Mouse (Mus musculus): ENCODE measurements around the gene Zfp710. TPM values are rescaled to one million over a fixed set of nuclear protein-coding genes. Genes with fewer than 3 reads are reported as not detected.

Gene Zfp710
- polyA plus RNA-seq, 1 experiment from 2014 or later, result 10.3 TPM

GRCm38 (mm10) chr7:80073506-80073905 is 48.9 kb downstream of the Zfp710 start:
- Histone ChIP-seq H3K4me2 (replicated peaks; ENCODE audit: low read depth) (no peak overlapping the region), H3K36me3 (ENCODE audit: control insufficient read depth, insufficient read depth, low read length) (no peaks in the 10 kb centered on the region), H3K9ac (ENCODE audit: low read length) (no peak overlapping the region), H3K9me3 (ENCODE audit: control insufficient read depth, low read length) (no peaks in the 10 kb centered on the region), H3K27me3 (ENCODE audit: control insufficient read depth, insufficient read depth, low read length) (no peaks in the 10 kb centered on the region), H3K27ac (replicated peaks) (peak overlapping the region; percentile 5; the same call in 1 of the 2 replicates), H3K4me3 (ENCODE audit: low read depth, low read length) (no peak overlapping the region), H3K4me1 (replicated peaks; ENCODE audit: control insufficient read depth, insufficient read depth) (peaks cover 16% of the 10 kb centered on the region; the same call in 1 of the 2 replicates)
- no peak for DNase-seq (ENCODE audit: low spot score)
- ATAC-seq (ENCODE audit: low FRiP score, low TSS enrichment), result no peak
- 53% methylated on average over 8 of the region's 8 CpGs for WGBS
- TF ChIP-seq EP300 (optimal IDR thresholded peaks at IDR 0.05) (no peak), CTCF (IDR thresholded peaks at IDR 0.05; ENCODE audit: low read depth) (no peak)

- H3K4me2 ChIP-seq (replicated peaks; ENCODE audit: low read depth), result no peak overlapping the region
- no peaks in the 10 kb centered on the region for H3K36me3 ChIP-seq (ENCODE audit: control insufficient read depth, insufficient read depth, low read length)
- peaks cover 16% of the 10 kb centered on the region; the same call in 1 of the 2 replicates for H3K4me1 ChIP-seq (replicated peaks; ENCODE audit: control insufficient read depth, insufficient read depth)
- no peak overlapping the region for H3K9ac ChIP-seq (ENCODE audit: low read length)
- DNase-seq (ENCODE audit: low spot score) (peak; percentile 81), ATAC-seq (ENCODE audit: low FRiP score, low TSS enrichment) (peak; percentile 81)
- H3K9me3 ChIP-seq (ENCODE audit: control insufficient read depth, low read length), result no peaks in the 10 kb centered on the region
- peak overlapping the region; percentile 76 for H3K27ac ChIP-seq (replicated peaks)
- TF ChIP-seq EP300 (optimal IDR thresholded peaks at IDR 0.05), result no peak
- peak; percentile 53 for TF ChIP-seq CTCF (IDR thresholded peaks at IDR 0.05; ENCODE audit: low read depth)
- H3K4me3 ChIP-seq (ENCODE audit: low read depth, low read length), result no peak overlapping the region
- 33% methylated on average over 5 of the region's 5 CpGs for WGBS
- H3K27me3 ChIP-seq (ENCODE audit: control insufficient read depth, insufficient read depth, low read length), result no peaks in the 10 kb centered on the region
These were observed 50.4 kb downstream of the Zfp710 start for GRCm38 (mm10) chr7:80074921-80075441.

GRCm38 (mm10) chr7:80075946-80076583 is 51.5 kb downstream of the Zfp710 start:
- no peak for ATAC-seq (ENCODE audit: low FRiP score, low TSS enrichment)
- no peak overlapping the region for H3K27ac ChIP-seq (replicated peaks)
- WGBS, result 44% methylated on average over 4 of the region's 4 CpGs

DNA sequence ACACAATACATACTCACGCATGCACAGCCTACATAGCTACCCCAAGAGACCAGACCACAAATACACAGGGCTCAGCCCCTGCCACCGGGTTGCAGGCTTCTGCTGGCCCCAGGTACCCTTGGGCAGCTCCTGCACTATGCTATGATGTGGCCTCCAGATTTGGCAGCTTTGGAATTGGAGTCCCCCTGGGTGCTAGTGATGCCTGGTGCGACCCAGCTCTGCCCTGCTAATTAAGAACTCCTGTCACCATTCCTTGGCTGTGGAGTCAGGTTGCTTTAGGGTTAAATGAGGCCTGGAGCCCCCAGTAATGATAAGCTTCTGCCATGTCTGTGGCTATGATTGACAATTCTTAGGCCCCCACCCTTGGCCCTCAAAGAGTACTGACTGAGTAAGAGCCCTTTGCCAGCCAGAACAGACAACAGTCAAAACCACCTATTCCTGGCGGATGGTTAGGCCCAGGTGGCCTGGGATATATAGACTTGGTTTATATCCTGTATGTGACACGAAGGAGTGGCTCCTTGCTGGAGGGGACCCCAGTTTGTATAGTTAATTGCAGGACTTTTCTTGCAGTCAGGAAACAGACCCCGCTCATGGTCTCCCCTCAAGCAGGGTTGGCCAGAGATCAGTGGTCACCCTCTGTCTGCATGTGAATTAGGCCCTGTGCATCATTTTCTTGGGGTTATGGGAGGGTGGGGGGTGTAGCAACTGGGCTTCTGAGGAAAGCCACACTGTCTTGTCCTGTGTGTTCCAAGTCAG is 52.5 kb downstream of the Zfp710 start:
- H3K27ac ChIP-seq (replicated peaks), result peak overlapping the region; percentile 30
- peaks cover 13% of the 10 kb centered on the region; the same call in 1 of the 2 replicates for H3K4me1 ChIP-seq (replicated peaks; ENCODE audit: control insufficient read depth, insufficient read depth)

More at GRCm38 (mm10) chr7:80075946-80076583, 51.5 kb downstream of the Zfp710 start:
- Histone ChIP-seq H3K27me3 (ENCODE audit: control insufficient read depth, insufficient read depth, low read length) (no peaks in the 10 kb centered on the region), H3K9ac (ENCODE audit: low read length) (no peak overlapping the region), H3K4me3 (ENCODE audit: low read depth, low read length) (no peak overlapping the region), H3K9me3 (ENCODE audit: control insufficient read depth, low read length) (no peaks in the 10 kb centered on the region), H3K4me1 (replicated peaks; ENCODE audit: control insufficient read depth, insufficient read depth) (peaks cover 13% of the 10 kb centered on the region; the same call in 1 of the 2 replicates), H3K4me2 (replicated peaks; ENCODE audit: low read depth) (no peak overlapping the region), H3K36me3 (ENCODE audit: control insufficient read depth, insufficient read depth, low read length) (no peaks in the 10 kb centered on the region)
- DNase-seq (ENCODE audit: low spot score), result no peak
- TF ChIP-seq CTCF (IDR thresholded peaks at IDR 0.05; ENCODE audit: low read depth) (no peak), EP300 (optimal IDR thresholded peaks at IDR 0.05) (no peak)

DNA sequence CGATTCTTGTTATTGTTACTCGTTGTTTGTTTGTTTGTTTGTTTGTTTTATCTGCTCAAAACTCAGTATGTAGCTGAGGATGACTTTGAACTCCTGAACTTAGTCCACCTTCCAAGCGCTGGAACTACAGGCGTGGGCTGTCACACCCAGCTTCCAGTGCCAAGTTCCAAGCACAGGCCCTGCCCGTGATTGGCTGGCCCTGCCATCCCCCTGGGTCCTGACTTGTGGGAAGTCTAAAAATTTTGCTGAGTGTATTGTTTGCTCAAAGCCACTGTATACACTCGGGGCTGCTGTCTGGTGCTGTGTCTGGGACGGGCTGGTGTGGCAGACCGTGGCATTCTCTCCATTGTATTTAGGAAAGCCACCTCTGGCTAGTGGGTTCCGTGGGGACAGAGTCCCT is 53.2 kb downstream of the Zfp710 start:
- Histone ChIP-seq H3K27me3 (ENCODE audit: control insufficient read depth, insufficient read depth, low read length) (no peaks in the 10 kb centered on the region), H3K9me3 (ENCODE audit: control insufficient read depth, low read length) (no peaks in the 10 kb centered on the region), H3K4me2 (replicated peaks; ENCODE audit: low read depth) (no peak overlapping the region), H3K36me3 (ENCODE audit: control insufficient read depth, insufficient read depth, low read length) (peaks cover 10% of the 10 kb centered on the region), H3K4me1 (replicated peaks; ENCODE audit: control insufficient read depth, insufficient read depth) (peaks cover 13% of the 10 kb centered on the region; the same call in 1 of the 2 replicates), H3K27ac (replicated peaks) (peak overlapping the region; percentile 30), H3K4me3 (ENCODE audit: low read depth, low read length) (no peak overlapping the region), H3K9ac (ENCODE audit: low read length) (no peak overlapping the region)
- 35% methylated on average over 9 of the region's 9 CpGs for WGBS
- 0 out of 2 replicates have a peak, but pooled peaks have one; percentile 27 for ATAC-seq (ENCODE audit: low FRiP score, low TSS enrichment)
- peak; percentile 45 for DNase-seq (ENCODE audit: low spot score)
- no peak for TF ChIP-seq EP300 (optimal IDR thresholded peaks at IDR 0.05)
- TF ChIP-seq CTCF (IDR thresholded peaks at IDR 0.05; ENCODE audit: low read depth), result no peak

More for the DNA sequence above, 52.5 kb downstream of the Zfp710 start:
- ATAC-seq (ENCODE audit: low FRiP score, low TSS enrichment) (no peak), DNase-seq (ENCODE audit: low spot score) (no peak)
- Histone ChIP-seq H3K27me3 (ENCODE audit: control insufficient read depth, insufficient read depth, low read length) (no peaks in the 10 kb centered on the region), H3K9ac (ENCODE audit: low read length) (no peak overlapping the region; the same call in 1 of the 2 replicates), H3K4me2 (replicated peaks; ENCODE audit: low read depth) (no peak overlapping the region), H3K4me3 (ENCODE audit: low read depth, low read length) (no peak overlapping the region), H3K9me3 (ENCODE audit: control insufficient read depth, low read length) (no peaks in the 10 kb centered on the region), H3K36me3 (ENCODE audit: control insufficient read depth, insufficient read depth, low read length) (peaks cover 8% of the 10 kb centered on the region)
- 75% methylated on average over 6 of the region's 6 CpGs for WGBS
- TF ChIP-seq CTCF (IDR thresholded peaks at IDR 0.05; ENCODE audit: low read depth), result no peak
- TF ChIP-seq EP300 (optimal IDR thresholded peaks at IDR 0.05), result no peak
